Comparison of ENCODE assay signal across 19 mouse cellular contexts in the genomic region with DNA sequence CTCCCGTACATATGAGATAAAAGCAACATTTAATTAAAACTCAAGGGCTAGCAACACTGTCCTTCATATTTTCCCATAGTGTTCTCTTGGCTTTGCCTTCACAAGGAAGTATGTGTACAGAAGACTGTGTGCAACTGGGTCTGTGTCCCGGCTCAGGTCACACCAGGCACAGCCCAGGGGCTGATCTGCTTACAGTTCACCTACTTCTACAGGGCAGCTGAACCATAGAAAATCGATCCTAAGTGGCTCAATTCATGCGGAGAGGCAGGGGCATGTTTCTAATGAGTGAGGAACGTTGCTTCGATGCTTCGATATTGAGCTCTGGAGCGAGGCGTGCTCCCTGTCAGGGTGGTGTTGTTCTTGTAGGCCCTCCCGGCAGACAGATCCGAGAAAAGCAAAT. TPM values are rescaled to one million over a fixed set of nuclear protein-coding genes. Genes with fewer than 3 reads are reported as not detected.
DNase-seq lines count a peak whose midpoint lies in the region; ATAC-seq and TF ChIP-seq lines count a peak whose summit lies in the region.
"Had no signal": no experiment of that assay in that cellular context is flagged by ENCODE, and none has a peak within 500 bp of the region (broad histone marks: within the 10 kb centered on the region; RNA-seq: fewer than 3 reads in every experiment).

No protein-coding gene starts in this region.

- DNase-seq in forebrain, embryonic 10.5 days (ENCODE audit: extremely low spot score, low spot score): no peak
- peak; percentile 12 for DNase-seq in embryonic facial prominence, embryonic 10.5 days (ENCODE audit: low spot score)
- DNase-seq in cerebellum, adult 2 months: no peak
- DNase-seq in c-Kit-positive CD71-positive TER-119-positive erythroid progenitor cells, embryonic 14.5 days (ENCODE audit: low spot score): no peak
- DNase-seq: adrenal gland, adult 2 months; adrenal gland, postnatal 25 days; cerebellum, adult 11 months; cerebellum, adult 9-10 months; cerebellum, postnatal 25 days; heart, adult 2 months; kidney, adult 8-10 months had no signal

- H3K9ac ChIP-seq in forebrain, embryonic 12.5 days: no peak overlapping the region
- no peak overlapping the region for H3K9ac ChIP-seq in embryonic facial prominence, embryonic 12.5 days
- H3K9ac ChIP-seq: forebrain, embryonic 15.5 days; heart, embryonic 12.5 days had no signal

- no peak for TF ChIP-seq POLR2A in cerebellum, adult 2 months (IDR thresholded peaks at IDR 0.05; ENCODE audit: borderline replicate concordance, insufficient read depth, low read length)

- WGBS in forebrain, embryonic 12.5 days: 51% methylated on average over 11 of the region's 11 CpGs
- 54% methylated on average over 11 of the region's 11 CpGs for WGBS in forebrain, embryonic 10.5 days
- WGBS in embryonic facial prominence, embryonic 10.5 days: 67% methylated on average over 11 of the region's 11 CpGs
- WGBS in embryonic facial prominence, embryonic 12.5 days: 48% methylated on average over 11 of the region's 11 CpGs
- whole genome bisulfite sequencing in cerebellum, adult 2 months: 60% methylated on average over 11 of the region's 11 CpGs

- no peak overlapping the region for H3K4me2 ChIP-seq in forebrain, embryonic 12.5 days
- no peak overlapping the region for H3K4me2 ChIP-seq in embryonic facial prominence, embryonic 12.5 days (replicated peaks)
- H3K4me2 ChIP-seq: forebrain, embryonic 15.5 days; heart, embryonic 12.5 days had no signal

- no peaks in the 10 kb centered on the region for H3K36me3 ChIP-seq in forebrain, embryonic 12.5 days (replicated peaks)
- no peaks in the 10 kb centered on the region for H3K36me3 ChIP-seq in forebrain, embryonic 10.5 days (replicated peaks)
- no peaks in the 10 kb centered on the region for H3K36me3 ChIP-seq in embryonic facial prominence, embryonic 10.5 days (replicated peaks)
- H3K36me3 ChIP-seq in embryonic facial prominence, embryonic 12.5 days: no peaks in the 10 kb centered on the region
- H3K36me3 ChIP-seq: forebrain, embryonic 15.5 days; heart, embryonic 12.5 days; hindbrain, embryonic 10.5 days had no signal

- peak; percentile 57; the same call in 1 of the 2 replicates for ATAC-seq in forebrain, embryonic 12.5 days (ENCODE audit: low FRiP score)
- peak; percentile 28; the same call in 1 of the 2 replicates for ATAC-seq in embryonic facial prominence, embryonic 12.5 days (ENCODE audit: insufficient number of reproducible peaks, insufficient read depth, low FRiP score, low TSS enrichment)
- ATAC-seq: forebrain, embryonic 15.5 days; hindbrain, embryonic 16.5 days; inflammation-experienced regulatory T-cells, adult 6 months; intestine, postnatal 0 days had no signal

- H3K9me3 ChIP-seq in forebrain, embryonic 12.5 days: no peaks in the 10 kb centered on the region
- H3K9me3 ChIP-seq in forebrain, embryonic 10.5 days: no peaks in the 10 kb centered on the region
- H3K9me3 ChIP-seq in embryonic facial prominence, embryonic 10.5 days: no peaks in the 10 kb centered on the region
- no peaks in the 10 kb centered on the region for H3K9me3 ChIP-seq in embryonic facial prominence, embryonic 12.5 days
- H3K9me3 ChIP-seq: forebrain, embryonic 15.5 days; heart, embryonic 12.5 days; hindbrain, embryonic 10.5 days had no signal

- no peak overlapping the region for H3K27ac ChIP-seq in forebrain, embryonic 12.5 days
- no peak overlapping the region for H3K27ac ChIP-seq in forebrain, embryonic 10.5 days
- no peak overlapping the region for H3K27ac ChIP-seq in embryonic facial prominence, embryonic 10.5 days (replicated peaks)
- no peak overlapping the region for H3K27ac ChIP-seq in embryonic facial prominence, embryonic 12.5 days
- no peak overlapping the region for H3K27ac ChIP-seq in cerebellum, adult 2 months (ENCODE audit: insufficient read depth, low read length)
- H3K27ac ChIP-seq: forebrain, embryonic 15.5 days; heart, adult 2 months; hindbrain, embryonic 10.5 days had no signal

- H3K4me3 ChIP-seq in forebrain, embryonic 12.5 days (replicated peaks): no peak overlapping the region
- H3K4me3 ChIP-seq in forebrain, embryonic 10.5 days: no peak overlapping the region
- no peak overlapping the region for H3K4me3 ChIP-seq in embryonic facial prominence, embryonic 10.5 days
- H3K4me3 ChIP-seq in embryonic facial prominence, embryonic 12.5 days: no peak overlapping the region
- H3K4me3 ChIP-seq in cerebellum, adult 2 months (replicated peaks; ENCODE audit: insufficient read depth, low read depth, low read length): no peak overlapping the region
- H3K4me3 ChIP-seq: forebrain, embryonic 15.5 days; heart, adult 2 months; heart, embryonic 12.5 days; hindbrain, embryonic 10.5 days had no signal

- H3K27me3 ChIP-seq in forebrain, embryonic 12.5 days: 0 out of 2 replicates have a peak, but pooled peaks cover 4% of the 10 kb centered on the region
- H3K27me3 ChIP-seq in forebrain, embryonic 10.5 days (ENCODE audit: poor library complexity, severe bottlenecking): peaks cover 17% of the 10 kb centered on the region
- H3K27me3 ChIP-seq in embryonic facial prominence, embryonic 10.5 days (replicated peaks; ENCODE audit: low read depth, poor library complexity, severe bottlenecking): no peaks in the 10 kb centered on the region
- no peaks in the 10 kb centered on the region for H3K27me3 ChIP-seq in embryonic facial prominence, embryonic 12.5 days
- H3K27me3 ChIP-seq in cerebellum, adult 2 months (ENCODE audit: control insufficient read depth, insufficient read depth, low read length): no peaks in the 10 kb centered on the region
- H3K27me3 ChIP-seq: forebrain, embryonic 15.5 days; heart, embryonic 12.5 days had no signal

- TF ChIP-seq CTCF in cerebellum, adult 2 months (IDR thresholded peaks at IDR 0.05; ENCODE audit: borderline replicate concordance, insufficient read depth, low read depth, low read length): no peak

- H3K4me1 ChIP-seq in forebrain, embryonic 12.5 days: peaks cover 6% of the 10 kb centered on the region
- H3K4me1 ChIP-seq in forebrain, embryonic 10.5 days: peaks cover 26% of the 10 kb centered on the region
- peaks cover 17% of the 10 kb centered on the region for H3K4me1 ChIP-seq in embryonic facial prominence, embryonic 10.5 days
- peaks cover 3% of the 10 kb centered on the region; the same call in 1 of the 2 replicates for H3K4me1 ChIP-seq in embryonic facial prominence, embryonic 12.5 days
- no peaks in the 10 kb centered on the region for H3K4me1 ChIP-seq in cerebellum, adult 2 months (ENCODE audit: control insufficient read depth, insufficient read depth, low read length)
- H3K4me1 ChIP-seq: heart, embryonic 12.5 days had no signal

RNA-seq across cellular contexts. Expression of a gene that starts 21.3 kb away (rescaled TPM):
- 36.4 and 37.0 TPM in 2 replicates for polyA plus RNA-seq in forebrain, embryonic 12.5 days (2016; fragmentation: Nextera tagmentation; extraction: Ambion mirVana)
- 29.9 and 31.1 TPM in 2 replicates for polyA plus RNA-seq in forebrain, embryonic 10.5 days (2016; fragmentation: Nextera tagmentation; extraction: Ambion mirVana)
- polyA plus RNA-seq in embryonic facial prominence, embryonic 10.5 days (2016; fragmentation: Nextera tagmentation; extraction: Ambion mirVana): 26.3 and 27.9 TPM in 2 replicates
- polyA plus RNA-seq in embryonic facial prominence, embryonic 12.5 days (2016; fragmentation: Nextera tagmentation; extraction: Ambion mirVana): 39.0 and 39.2 TPM in 2 replicates
- polyA plus RNA-seq in cerebellum, adult 2 months (2012; rRNA removed): 29.7 and 31.3 TPM in 2 replicates

RNA-seq across cellular contexts. Expression of a gene that starts 35.9 kb away (rescaled TPM):
- polyA plus RNA-seq in forebrain, embryonic 12.5 days (2016; fragmentation: Nextera tagmentation; extraction: Ambion mirVana): 17.6 and 18.5 TPM in 2 replicates
- 19.3 and 21.1 TPM in 2 replicates for polyA plus RNA-seq in forebrain, embryonic 10.5 days (2016; fragmentation: Nextera tagmentation; extraction: Ambion mirVana)
- 19.3 and 21.6 TPM in 2 replicates for polyA plus RNA-seq in embryonic facial prominence, embryonic 10.5 days (2016; fragmentation: Nextera tagmentation; extraction: Ambion mirVana)
- 25.6 and 28.1 TPM in 2 replicates for polyA plus RNA-seq in embryonic facial prominence, embryonic 12.5 days (2016; fragmentation: Nextera tagmentation; extraction: Ambion mirVana)
- 23.8 and 24.1 TPM in 2 replicates for polyA plus RNA-seq in cerebellum, adult 2 months (2012; rRNA removed)
